Mouse (Mus musculus) heart, postnatal 4 days (tissue): ENCODE results near the gene Nat8f4. TPM values are rescaled to one million over a fixed set of nuclear protein-coding genes. Genes with fewer than 3 reads are reported as not detected.
"Not testable (repeated sequence)": the region's sequence is repeated elsewhere in the genome, so short reads cannot be mapped to it uniquely, and the experiment has no call there.

Experiments used
- DNase-seq: peaks from one replicate; pipeline ENCODE4 v3.0.0; 2021
- total RNA-seq, 2 experiments: library from RNA; stranded (reverse); gene quantifications; 2 replicates each; pipeline ENCODE4 v1.2.3; 2021

Gene Nat8f4
- total RNA-seq, 2 experiments from 2014 or later, result 1.3 to 1.8 TPM

DNA sequence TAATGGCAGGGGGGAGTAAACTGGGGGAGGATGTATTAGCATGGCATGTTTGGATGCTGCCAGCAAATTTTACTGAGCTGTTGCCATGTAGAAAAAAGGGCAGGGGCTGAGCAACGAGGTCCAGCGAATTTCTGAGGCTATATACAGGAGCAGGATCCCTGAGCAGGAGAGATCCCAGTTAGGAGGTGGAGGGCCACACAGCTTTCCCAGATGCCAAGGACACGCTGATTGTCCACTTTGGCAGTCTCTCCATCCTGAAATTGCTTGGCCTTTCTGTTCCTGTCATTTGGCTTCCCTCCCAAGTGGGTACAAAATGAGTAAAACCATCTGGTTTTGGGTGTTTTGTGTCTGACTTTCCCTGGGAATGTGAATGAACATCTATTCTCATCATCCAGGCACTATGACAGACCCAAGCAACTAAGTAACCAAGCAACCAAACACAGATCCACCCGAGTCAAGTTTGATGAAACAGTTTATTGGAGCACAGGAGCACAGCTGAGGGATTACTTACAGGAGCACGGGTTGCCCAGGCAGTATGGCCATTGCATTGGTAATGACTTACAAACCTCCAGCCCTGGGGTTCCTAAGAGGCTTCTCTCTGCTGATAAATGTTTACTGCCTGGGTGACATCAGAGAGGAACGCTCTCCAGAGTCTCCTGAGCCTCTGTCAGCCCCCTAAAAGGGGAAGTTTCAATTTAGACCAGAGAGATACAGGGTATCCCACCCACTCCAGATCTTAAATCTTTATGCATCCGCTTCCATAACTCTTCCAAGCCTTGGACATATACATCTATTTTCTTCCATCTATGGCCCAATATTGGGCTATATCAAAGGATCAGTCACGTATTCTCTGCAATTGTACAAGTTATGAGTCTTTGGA lies 5.8 kb downstream of the Nat8f4 start:
- DNase-seq, result not testable (repeated sequence)

DNA sequence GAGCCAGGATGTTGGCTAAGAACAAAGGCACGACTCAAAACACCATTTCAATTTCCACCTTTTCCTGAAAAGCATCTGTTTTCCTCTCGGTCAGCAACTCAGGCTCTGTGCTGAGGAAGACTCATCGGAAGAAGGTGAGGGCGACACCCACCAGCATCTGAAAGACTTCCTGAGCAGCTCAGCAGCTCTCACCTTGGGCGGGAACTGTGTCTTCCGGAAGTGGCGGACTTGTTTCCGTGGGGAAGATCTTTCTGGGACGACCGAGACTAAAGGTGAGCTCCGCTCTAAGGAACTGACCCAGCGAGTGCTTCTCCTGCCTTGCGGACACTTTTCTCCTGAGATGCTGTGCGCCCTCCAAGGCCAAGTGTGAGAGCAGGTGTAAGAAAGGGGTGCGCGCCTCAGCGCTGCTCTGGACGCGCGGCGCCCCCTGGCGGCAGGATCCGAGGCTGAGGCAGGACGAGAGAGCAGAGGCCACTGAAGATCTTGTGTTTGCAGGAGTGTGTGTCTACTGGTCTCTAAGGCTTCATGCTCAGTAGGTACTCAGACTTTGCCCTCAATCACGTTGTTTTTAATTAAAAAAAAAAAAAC lies 9.5 kb downstream of the Nat8f4 start:
- peak; percentile 24 for DNase-seq

DNA sequence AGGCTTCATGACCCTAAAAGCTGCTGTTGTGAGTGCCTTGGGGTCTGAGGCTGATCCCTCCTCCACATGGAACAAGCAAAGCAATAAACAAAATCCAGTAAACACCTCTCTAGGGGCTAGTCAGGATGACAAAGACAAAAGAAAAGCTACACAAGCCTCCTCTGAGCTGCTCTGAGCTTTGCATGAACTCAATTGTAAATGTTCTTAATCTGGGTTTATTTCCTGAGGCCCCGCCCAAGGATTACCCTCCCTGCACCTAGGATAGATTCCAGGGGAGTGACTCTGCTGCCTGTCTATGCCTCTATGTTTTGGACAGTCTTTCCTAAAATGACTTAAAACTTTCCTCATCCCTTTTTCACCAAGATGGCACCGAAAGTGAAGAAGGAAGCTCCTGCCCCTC lies 15.7 kb downstream of the Nat8f4 start:
- no peak for DNase-seq

DNA sequence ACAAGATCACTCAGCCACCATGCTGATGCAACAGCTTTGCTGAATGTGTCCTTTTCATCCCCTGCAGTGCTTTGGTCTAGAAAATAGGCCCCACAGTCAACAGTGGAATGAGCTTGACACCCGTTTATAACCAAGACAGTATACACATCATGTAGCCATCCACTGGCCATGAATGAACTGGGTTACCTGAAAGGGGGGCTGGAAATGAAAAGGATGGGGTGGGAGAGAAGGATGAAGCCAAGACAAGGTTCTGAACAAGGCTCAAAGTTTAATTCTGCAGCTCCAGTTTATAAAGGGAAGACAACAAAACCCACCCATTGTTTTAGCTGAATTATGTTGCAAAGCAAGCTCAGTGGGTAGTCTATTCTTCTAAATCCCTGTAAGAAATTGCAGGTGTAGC lies 20.4 kb downstream of the Nat8f4 start:
- DNase-seq, result no peak

DNA sequence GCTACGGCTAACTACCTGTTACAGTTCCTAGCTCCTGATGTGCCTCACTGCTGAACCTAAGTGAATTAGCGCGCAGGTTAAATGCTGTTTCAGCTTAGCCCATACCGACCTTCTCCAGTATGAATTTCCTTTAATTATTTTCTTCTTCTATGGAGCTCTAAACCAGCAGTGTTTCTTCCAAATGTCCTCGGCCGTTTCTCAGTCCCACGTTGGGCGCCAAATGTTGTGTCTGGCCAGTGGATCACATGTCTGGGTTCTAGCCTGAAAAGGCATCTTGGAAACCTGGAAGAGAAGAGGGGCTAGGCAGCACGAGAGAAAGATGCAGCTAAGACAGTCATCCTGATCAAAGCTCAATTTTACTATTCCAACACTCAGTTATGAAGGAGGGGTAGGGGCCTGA lies 21.4 kb downstream of the Nat8f4 start:
- DNase-seq, result not testable (repeated sequence)

DNA sequence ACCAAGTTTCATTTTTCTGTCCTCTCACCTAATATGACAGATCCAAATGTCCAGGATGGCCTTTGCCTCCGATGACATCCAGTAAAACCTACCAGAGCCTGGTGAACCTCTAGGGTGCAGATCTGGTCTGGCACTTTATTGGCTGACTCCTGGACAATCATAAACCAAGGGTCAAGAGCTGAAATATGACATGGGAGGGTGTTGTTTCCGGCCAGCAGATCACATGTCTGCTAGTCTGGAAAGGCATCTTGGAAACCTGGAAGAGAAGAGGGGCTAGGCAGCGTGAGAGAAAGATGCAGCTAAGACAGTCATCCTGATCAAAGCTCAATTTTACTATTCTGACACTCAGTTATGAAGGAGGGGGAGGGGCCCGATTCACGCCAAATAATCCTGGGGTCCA lies 35.7 kb downstream of the Nat8f4 start, which contains the start of gene Nat8f2:
Nat8f2 (minus strand) TSS at position 153 of the 400 bp plus-strand sequence.
- DNase-seq, result not testable (repeated sequence)

DNA sequence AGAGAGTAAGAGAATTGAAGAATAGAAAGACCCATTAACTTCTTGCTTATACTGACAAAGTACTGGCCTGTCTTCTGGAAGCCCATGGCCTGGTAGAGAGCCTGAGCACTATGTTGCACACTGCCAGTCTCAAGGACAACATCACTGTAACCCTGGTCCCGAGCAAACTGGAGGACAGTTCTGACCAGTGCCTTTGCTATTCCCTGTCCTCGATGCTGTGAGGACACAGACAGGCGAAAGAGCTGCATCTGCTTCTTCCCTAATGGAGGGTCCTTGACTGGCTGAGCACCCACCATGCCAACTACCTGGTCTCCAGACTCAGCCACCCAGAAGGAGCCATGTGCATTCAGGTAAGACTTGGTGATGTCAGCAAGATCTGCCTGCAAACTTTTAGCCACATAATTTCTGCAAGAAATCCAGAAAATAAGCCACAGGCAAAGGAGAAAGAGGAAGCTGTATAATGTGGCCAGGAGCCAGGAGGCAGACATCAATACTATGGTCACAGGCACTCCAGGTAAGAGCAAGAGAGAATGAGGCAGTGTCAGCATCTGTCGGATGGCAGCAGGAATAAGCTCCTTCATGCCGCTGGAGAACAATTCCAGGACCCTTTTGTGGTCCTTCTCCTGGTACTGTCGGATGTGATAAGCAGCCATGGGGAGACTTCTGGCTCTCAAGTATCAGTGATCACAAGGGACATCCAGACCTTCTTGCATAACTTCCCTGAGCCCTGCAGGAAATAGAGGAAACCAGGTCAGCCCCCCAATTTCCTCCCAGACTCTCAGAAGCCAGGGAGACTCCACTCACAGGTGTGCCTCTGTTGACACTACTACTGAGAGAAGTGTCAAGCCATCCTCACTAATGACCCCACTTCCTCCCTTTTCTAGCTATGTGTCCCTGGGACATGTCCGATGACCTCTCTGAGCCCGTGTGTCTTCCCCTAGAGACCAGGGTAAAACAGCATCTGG lies 36.7 kb downstream of the Nat8f4 start:
- DNase-seq, result no peak

DNA sequence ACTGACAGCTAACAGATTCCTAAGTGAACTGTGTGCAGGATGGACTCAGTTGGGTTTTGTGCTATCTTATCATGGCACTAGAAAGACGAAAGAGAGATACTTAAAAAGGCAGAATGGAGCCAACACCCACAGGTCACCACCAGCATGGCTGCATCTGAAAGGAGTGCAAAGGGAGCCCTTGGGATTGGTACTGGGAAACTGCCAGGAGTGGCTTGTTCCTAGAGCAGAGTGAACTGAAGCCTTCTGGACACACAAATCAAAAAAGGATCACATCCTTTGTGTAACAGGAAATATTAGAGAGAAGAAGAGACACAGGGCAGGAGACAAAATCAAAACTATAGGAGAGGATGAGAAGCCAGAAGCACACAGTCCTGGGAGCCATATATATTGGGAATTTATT lies 37.7 kb downstream of the Nat8f4 start:
- DNase-seq, result not testable (repeated sequence)

DNA sequence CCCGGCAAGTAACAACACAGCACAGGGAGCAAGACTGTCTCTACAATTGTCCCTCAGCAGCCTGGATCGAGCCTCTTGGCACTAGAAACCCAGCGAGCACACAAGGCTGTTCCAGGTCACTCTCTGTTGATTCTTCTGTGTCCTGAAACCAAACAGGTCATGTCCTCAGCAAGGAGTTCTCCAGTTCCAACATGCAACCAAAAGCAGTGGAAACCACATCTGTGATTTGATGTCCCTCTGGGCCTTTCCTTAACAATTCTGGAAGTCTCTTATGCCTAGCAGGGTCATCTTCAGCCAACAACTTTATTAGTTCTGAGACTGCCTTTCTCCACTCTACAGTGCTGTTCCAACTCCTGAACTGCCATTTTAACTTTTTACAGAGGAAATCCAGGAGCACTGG lies 38.5 kb downstream of the Nat8f4 start:
- not testable (repeated sequence) for DNase-seq

DNA sequence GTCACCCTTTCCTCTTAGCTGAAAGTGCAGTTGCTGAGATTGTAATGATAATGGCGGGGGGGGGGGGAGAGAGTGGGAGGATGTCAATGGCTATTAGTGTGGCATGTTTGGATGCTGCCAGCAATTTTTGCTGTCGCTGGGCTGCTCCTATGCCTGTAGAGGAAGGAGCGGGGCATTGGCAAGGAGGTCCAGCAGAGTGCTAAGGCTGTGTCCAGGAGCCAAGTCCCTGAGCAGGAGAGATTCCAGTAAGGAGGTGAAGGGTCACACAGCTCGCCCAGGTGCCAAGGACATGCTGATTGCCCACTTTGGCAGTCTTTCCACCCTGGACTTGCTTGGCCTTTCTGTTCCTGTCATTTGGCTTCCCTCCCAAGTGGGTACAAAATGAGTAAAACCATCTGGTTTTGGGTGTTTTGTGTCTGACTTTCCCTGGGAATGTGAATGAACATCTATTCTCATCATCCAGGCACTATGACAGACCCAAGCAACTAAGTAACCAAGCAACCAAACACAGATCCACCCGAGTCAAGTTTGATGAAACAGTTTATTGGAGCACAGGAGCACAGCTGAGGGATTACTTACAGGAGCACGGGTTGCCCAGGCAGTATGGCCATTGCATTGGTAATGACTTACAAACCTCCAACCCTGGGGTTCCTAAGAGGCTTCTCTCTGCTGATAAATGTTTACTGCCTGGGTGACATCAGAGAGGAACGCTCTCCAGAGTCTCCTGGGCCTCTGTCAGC lies 39.6 kb downstream of the Nat8f4 start:
- not testable (repeated sequence) for DNase-seq

DNA sequence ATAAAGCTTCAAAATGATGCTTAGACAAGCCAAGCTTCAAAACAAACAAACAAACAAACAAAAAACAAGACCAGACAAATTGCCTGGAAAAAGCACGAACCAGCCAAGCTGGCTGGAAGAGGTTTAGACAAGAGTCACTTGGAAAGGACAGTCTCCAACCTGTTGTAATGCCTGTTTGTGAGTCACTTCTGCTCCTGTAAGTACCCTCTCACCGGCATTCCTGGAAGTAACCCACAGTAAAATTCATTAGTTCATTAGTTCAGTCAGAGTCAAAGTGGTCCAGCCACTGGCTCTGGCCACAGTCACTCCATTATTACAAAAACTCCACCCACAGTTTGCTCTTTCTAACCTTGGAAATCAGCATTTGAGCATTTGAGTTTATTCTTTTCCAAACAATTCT lies 40.8 kb downstream of the Nat8f4 start:
- no peak for DNase-seq

DNA sequence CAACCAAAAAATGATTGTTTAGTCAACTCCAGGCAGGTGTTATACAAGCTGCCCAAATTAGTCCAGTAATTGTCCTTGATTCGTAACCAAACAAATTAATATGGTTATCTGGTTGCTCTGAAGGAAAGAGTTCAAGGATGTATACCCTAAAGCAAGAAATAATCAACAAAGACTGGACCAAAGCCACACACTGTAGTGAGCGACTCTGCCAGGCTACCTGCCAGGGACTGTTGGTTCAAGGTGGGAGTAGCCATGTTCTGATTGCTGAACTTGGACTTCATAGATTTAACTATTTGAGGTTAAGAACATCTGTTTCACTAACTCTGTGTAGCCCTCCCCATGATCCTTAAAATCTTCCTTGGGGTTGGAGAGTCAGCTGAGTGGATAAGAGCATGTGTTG lies 41.5 kb downstream of the Nat8f4 start:
- DNase-seq, result no peak

DNA sequence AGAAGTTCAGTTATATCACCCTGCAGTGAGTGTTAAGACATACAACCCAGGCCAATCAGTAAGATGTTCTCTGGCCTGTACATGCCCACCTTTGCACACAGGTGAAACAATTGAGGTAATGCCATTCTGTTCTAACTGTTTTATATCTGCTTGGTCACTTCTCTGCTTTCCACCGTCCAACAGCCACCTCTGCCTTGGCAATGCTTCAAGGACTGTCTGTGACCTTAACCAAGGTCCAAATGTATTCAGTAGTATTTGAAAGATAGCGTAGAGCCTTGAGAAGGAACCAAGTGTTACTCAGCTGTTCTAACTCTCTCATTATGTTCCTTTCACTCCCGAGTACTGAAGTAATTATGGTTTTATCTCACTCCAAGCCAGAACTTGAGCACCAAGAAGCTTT lies 42.1 kb downstream of the Nat8f4 start:
- DNase-seq, result no peak

DNA sequence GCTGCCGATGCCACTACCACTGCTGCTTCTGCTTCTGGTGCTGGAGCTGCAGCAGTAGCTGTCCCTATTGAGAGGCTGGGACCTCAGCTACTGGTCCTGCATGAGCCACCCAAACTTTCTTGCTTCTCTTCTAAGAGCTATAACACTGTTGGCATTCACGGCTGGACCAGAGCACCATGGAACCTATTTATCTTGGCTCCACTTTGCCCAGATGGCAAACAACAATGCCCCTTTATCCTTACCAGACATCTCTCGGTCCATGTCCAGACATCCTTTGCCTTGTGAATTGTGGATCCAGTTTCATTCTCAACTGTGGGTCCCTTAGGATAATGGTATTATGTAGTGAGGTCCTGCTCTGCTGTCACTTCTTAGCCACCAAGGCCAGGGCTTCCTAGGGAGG lies 43.4 kb downstream of the Nat8f4 start:
- DNase-seq, result no peak

DNA sequence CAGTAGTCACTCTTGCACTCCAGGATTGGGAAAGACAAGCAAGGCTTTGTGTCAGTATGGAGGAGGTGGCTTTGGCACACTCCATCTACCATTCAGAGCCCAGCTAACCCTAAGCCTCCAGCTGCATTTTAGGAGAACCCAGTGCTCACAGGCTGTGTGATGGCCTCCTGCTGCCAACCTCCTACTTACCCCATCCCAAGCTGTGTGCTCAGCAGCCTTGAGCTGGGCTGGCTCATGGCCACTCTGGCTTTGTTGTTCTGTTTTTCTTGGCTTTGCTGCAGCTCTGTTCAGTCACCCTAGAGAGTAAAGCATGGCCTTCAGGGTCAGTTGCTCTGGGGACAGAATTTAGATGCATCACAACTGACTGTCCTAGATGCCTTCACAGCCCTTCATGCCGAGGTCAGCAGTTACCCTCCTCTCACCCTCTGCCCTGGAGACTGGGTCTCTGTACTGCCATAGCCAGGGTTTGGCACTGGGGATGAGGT lies 48.4 kb downstream of the Nat8f4 start:
- peak; percentile 56 for DNase-seq

DNA sequence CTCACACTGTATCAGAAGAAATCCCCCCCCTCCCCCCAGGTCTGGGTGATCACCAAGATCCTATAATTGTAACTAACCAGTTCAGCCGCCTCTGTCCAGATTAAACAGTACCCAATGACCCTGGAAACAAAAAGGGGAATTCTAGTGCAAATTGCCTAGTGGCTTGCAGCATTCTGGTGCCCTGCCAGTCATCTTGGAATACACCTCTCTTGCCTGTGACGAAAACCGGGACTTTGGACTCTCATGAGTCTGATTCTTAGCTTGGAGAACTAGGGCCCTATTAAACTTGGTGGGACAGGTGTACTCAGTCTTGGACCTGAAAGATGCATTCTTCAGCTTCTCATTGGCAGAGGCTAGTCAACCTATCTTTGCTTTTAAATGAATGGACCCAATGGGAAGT lies 51.2 kb downstream of the Nat8f4 start:
- DNase-seq, result no peak

DNA sequence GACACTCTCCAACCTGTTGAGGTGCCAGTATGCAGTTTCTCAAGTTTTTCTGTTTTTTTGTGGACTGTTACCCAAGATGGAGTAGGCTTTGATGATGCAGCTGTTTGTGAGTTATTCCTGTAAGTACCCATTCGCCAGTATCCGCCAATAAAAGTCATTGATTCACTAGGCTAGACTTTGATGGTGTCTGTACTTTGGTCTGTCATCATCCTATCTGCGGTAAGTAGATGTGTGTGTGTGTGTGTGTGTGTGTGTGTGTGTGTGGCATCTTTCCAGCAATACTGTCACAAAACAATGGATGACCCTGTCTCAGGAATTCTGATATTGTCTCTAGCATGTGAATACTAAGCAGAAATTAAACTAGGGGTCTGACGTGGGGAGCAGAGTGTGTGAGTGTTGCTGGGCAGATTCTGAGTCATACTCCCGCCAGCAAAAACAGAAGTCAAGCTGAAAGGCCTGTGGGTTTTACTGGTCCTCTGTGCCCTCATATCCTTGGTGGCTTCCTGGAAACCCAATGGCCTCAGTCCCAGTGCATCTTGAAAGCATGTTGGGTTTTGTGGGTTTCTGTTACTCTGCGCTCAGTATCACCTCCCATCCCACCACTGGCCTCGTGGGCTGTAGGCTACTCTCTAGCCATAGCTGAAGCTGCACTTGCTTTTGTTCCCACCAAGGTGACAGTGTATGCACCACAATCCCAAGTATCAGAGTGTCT lies 53.5 kb downstream of the Nat8f4 start:
- DNase-seq, result no peak

DNA sequence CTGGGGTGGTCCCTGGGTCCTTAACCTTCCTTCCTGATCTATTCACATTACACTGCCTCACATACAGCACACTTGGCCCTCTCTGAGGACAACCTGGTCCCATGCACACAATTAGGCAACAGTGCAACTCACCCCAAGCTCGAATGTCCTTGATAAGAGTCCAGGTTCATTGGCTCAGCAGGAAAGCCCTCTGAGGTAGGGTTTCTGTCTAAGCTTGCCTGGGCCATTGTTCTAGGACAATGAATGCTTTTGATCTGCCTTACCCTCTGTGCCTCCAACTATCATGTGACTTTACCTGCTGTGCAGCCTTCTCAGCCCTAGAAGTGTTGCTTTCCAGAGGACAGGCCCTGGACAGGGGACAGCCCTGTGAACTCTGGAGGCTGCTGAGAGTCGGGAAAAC lies 55.4 kb downstream of the Nat8f4 start:
- no peak for DNase-seq
